Mouse (Mus musculus) thymus, postnatal 0 days (tissue): Measurements from ENCODE around the gene Arl8a. TPM values are rescaled to one million over a fixed set of nuclear protein-coding genes. Genes with fewer than 3 reads are reported as not detected.
"Not testable (repeated sequence)": the region's sequence is repeated elsewhere in the genome, so short reads cannot be mapped to it uniquely, and the experiment has no call there.

ENCODE experiments used
- DNase-seq: peaks from one replicate; pipeline ENCODE4 v3.0.0-alpha.2; 2015; ENCODE audit warnings: low spot score
- polyA plus RNA-seq: library from polyadenylated mRNA; unstranded; fragments of >200 nt; fragmentation: Nextera tagmentation; extraction: Ambion mirVana; gene quantifications from 2 replicates; pipeline ENCODE4 v1.2.1, GENCODE M21; 2015

The Arl8a gene
- polyA plus RNA-seq, 1 experiment from 2014 or later: 32.6 TPM

GRCm38 (mm10) chr1:135168453-135169200, 22.0 kb downstream of the Arl8a start:
- DNase-seq: no peak

- no peak for DNase-seq
Observed at GRCm38 (mm10) chr1:135169556-135170224, 23.1 kb downstream of the Arl8a start.

GRCm38 (mm10) chr1:135170299-135170698, 23.7 kb downstream of the Arl8a start:
- DNase-seq: no peak

GRCm38 (mm10) chr1:135171202-135171601, 24.6 kb downstream of the Arl8a start:
- no peak for DNase-seq

GRCm38 (mm10) chr1:135171984-135172383, 25.4 kb downstream of the Arl8a start:
- no peak for DNase-seq

GRCm38 (mm10) chr1:135173311-135173710, 26.7 kb downstream of the Arl8a start:
- DNase-seq: no peak

- DNase-seq: no peak
Observed at GRCm38 (mm10) chr1:135175176-135175575, 28.6 kb downstream of the Arl8a start.

- no peak for DNase-seq
Observed at GRCm38 (mm10) chr1:135177724-135178123, 31.1 kb downstream of the Arl8a start.

GRCm38 (mm10) chr1:135178863-135179262, 32.2 kb downstream of the Arl8a start:
- DNase-seq: no peak

GRCm38 (mm10) chr1:135180830-135181229, 34.2 kb downstream of the Arl8a start:
- no peak for DNase-seq

- no peak for DNase-seq
Observed at GRCm38 (mm10) chr1:135181275-135181674, 34.7 kb downstream of the Arl8a start.

- no peak for DNase-seq
Observed at GRCm38 (mm10) chr1:135181880-135182623, 35.4 kb downstream of the Arl8a start.

- no peak for DNase-seq
Observed at GRCm38 (mm10) chr1:135182975-135183374, 36.4 kb downstream of the Arl8a start.

GRCm38 (mm10) chr1:135183448-135183847, 36.8 kb downstream of the Arl8a start:
- DNase-seq: no peak

- DNase-seq: no peak
Observed at GRCm38 (mm10) chr1:135183941-135184570, 37.4 kb downstream of the Arl8a start.

GRCm38 (mm10) chr1:135185936-135186335, 39.3 kb downstream of the Arl8a start:
- no peak for DNase-seq

GRCm38 (mm10) chr1:135186427-135186826, 39.8 kb downstream of the Arl8a start:
- no peak for DNase-seq

GRCm38 (mm10) chr1:135187016-135187415, 40.4 kb downstream of the Arl8a start:
- DNase-seq: not testable (repeated sequence)

GRCm38 (mm10) chr1:135188197-135188596, 41.6 kb downstream of the Arl8a start:
- DNase-seq: no peak

- no peak for DNase-seq
Observed at GRCm38 (mm10) chr1:135189186-135189585, 42.6 kb downstream of the Arl8a start.

GRCm38 (mm10) chr1:135194335-135194734, 47.7 kb downstream of the Arl8a start:
- DNase-seq: not testable (repeated sequence)
